In the genomic region with DNA sequence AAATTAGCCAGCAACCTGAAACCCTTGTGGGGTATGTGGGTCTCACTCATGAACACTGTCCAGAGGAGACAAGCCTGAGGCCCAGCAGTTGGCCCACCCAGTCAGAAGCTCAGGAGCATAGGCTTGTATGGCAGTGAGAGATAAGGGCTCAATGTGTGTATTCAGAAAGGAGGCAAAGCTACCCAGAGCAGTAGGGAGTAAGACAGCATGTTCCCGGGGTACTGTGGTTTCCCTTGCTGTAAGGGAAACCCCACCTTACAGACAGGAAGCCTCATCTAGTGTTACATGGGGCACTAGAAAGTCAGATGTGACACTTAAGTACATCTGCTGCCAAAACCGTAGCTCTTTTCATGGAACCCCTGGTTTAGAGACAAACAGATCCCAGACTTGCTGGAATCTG, we compare ENCODE assay signal across 12 mouse cellular contexts.
A peak's percentile ranks its signal among the peaks of the same experiment; 100 is the strongest.
DNase-seq lines count a peak whose midpoint lies in the region; ATAC-seq and TF ChIP-seq lines count a peak whose summit lies in the region.
"Had no signal": no experiment of that assay in that cellular context is flagged by ENCODE, and none has a peak within 500 bp of the region (broad histone marks: within the 10 kb centered on the region; RNA-seq: fewer than 3 reads in every experiment).

No protein-coding gene starts in this region.

- no peak for DNase-seq in stomach, postnatal 0 days (ENCODE audit: low spot score)
- DNase-seq in thymus, postnatal 4 days, result peak; percentile 47
- no peak for DNase-seq in ovary, postnatal 10 days (ENCODE audit: low spot score)
- DNase-seq in adrenal gland, adult 2 months, result no peak
- no peak for DNase-seq in cerebellum, postnatal 10 days
- DNase-seq: adrenal gland, postnatal 25 days; forebrain, postnatal 0 days; kidney, postnatal 4 days had no signal

- TF ChIP-seq EP300 in stomach, postnatal 0 days (optimal IDR thresholded peaks at IDR 0.05), result no peak

- TF ChIP-seq CTCF in stomach, postnatal 0 days (IDR thresholded peaks at IDR 0.05; ENCODE audit: low read depth), result no peak

- H3K9me3 ChIP-seq in stomach, embryonic 15.5 days, result no peaks in the 10 kb centered on the region
- no peaks in the 10 kb centered on the region for H3K9me3 ChIP-seq in stomach, postnatal 0 days (ENCODE audit: control insufficient read depth, low read length)
- H3K9me3 ChIP-seq: limb, embryonic 15.5 days had no signal

- 54% methylated on average over 2 of the region's 2 CpGs for WGBS in stomach, embryonic 15.5 days
- WGBS in stomach, postnatal 0 days, result 80% methylated on average over 2 of the region's 2 CpGs

- ATAC-seq in stomach, embryonic 15.5 days (ENCODE audit: insufficient read depth, low FRiP score, low read depth), result peak; percentile 83; the same call in 1 of the 2 replicates
- no peak for ATAC-seq in stomach, postnatal 0 days (ENCODE audit: low FRiP score, low TSS enrichment)
- ATAC-seq in hematopoietic stem cell, adult 5-6 weeks (replicated peaks in 1 of 2; ENCODE audit: insufficient read depth in 1 of 2, low FRiP score in 2 of 2, low TSS enrichment in 1 of 2, low read depth in 1 of 2, poor library complexity in 2 of 2, severe bottlenecking in 2 of 2), result peak; percentile 70 to 75
- ATAC-seq in megakaryocyte progenitor cell, adult 5-6 weeks (replicated peaks; ENCODE audit: poor library complexity), result peak; percentile 63
- ATAC-seq: forebrain, postnatal 0 days had no signal

- H3K27ac ChIP-seq in stomach, embryonic 15.5 days, result no peak overlapping the region
- H3K27ac ChIP-seq in stomach, postnatal 0 days (replicated peaks), result no peak overlapping the region
- H3K27ac ChIP-seq: limb, embryonic 15.5 days had no signal

- H3K27me3 ChIP-seq in stomach, embryonic 15.5 days (replicated peaks), result no peaks in the 10 kb centered on the region
- H3K27me3 ChIP-seq in stomach, postnatal 0 days (ENCODE audit: control insufficient read depth, insufficient read depth, low read length), result no peaks in the 10 kb centered on the region

- no peaks in the 10 kb centered on the region for H3K36me3 ChIP-seq in stomach, embryonic 15.5 days
- no peaks in the 10 kb centered on the region for H3K36me3 ChIP-seq in stomach, postnatal 0 days (ENCODE audit: control insufficient read depth, insufficient read depth, low read length)
- H3K36me3 ChIP-seq: limb, embryonic 15.5 days had no signal

- H3K4me3 ChIP-seq in stomach, embryonic 15.5 days (replicated peaks), result no peak overlapping the region
- H3K4me3 ChIP-seq in stomach, postnatal 0 days (ENCODE audit: low read depth, low read length), result no peak overlapping the region
- H3K4me3 ChIP-seq: limb, embryonic 15.5 days had no signal

- H3K4me1 ChIP-seq in stomach, embryonic 15.5 days, result peaks cover 15% of the 10 kb centered on the region
- H3K4me1 ChIP-seq in stomach, postnatal 0 days (replicated peaks; ENCODE audit: control insufficient read depth, insufficient read depth), result no peaks in the 10 kb centered on the region

- no peak overlapping the region for H3K9ac ChIP-seq in stomach, embryonic 15.5 days
- H3K9ac ChIP-seq in stomach, postnatal 0 days (ENCODE audit: low read length), result no peak overlapping the region
- H3K9ac ChIP-seq: forebrain, postnatal 0 days; limb, embryonic 15.5 days had no signal

- no peak overlapping the region for H3K4me2 ChIP-seq in stomach, embryonic 15.5 days
- H3K4me2 ChIP-seq in stomach, postnatal 0 days (replicated peaks; ENCODE audit: low read depth), result no peak overlapping the region
- H3K4me2 ChIP-seq: limb, embryonic 15.5 days had no signal
